Mouse (Mus musculus) ES-Bruce4 (cell line): ENCODE data around the gene Cwf19l1.
A peak's percentile ranks its signal among the peaks of the same experiment; 100 is the strongest.

Experiments used
- CTCF ChIP-seq: IDR thresholded peaks from one replicate; pipeline ENCODE4 v1.8.1; 2011; ENCODE audit warnings: low read depth, low read length
- POLR2A ChIP-seq: IDR thresholded peaks from one replicate; pipeline ENCODE4 v1.8.1; 2011; ENCODE audit warnings: low read length; ENCODE audit not compliant: insufficient read depth

GRCm38 (mm10) chr19:44106831-44107660, 28.6 kb downstream of the Cwf19l1 start, which contains the start of gene Chuk:
- TF ChIP-seq CTCF (no peak), POLR2A (peak; percentile 67)
